Mouse (Mus musculus) midbrain, embryonic 12.5 days (tissue): ENCODE results near the gene Gm42715. TPM values are rescaled to one million over a fixed set of nuclear protein-coding genes. Genes with fewer than 3 reads are reported as not detected.
A peak's percentile ranks its signal among the peaks of the same experiment; 100 is the strongest.

ENCODE experiments used
- ATAC-seq: fragments of 200-750 bp; cut with Nextera tagmentation; 2 replicates; pipeline ENCODE4 v1.8.0; 2017; ENCODE audit warnings: low read depth, moderate TSS enrichment, moderate library complexity; ENCODE audit not compliant: low FRiP score
- H3K27ac ChIP-seq: fragments of 300-500 bp; sonication (generic); replicated peaks from 2 replicates; pipeline ENCODE4 v1.5.1; 2016; ENCODE audit warnings: mild to moderate bottlenecking
- H3K27me3 ChIP-seq: fragments of 300-500 bp; sonication (generic); 2 replicates; pipeline ENCODE4 v1.6.1; 2016; ENCODE audit warnings: mild to moderate bottlenecking
- H3K36me3 ChIP-seq: fragments of 300-500 bp; sonication (generic); 2 replicates; pipeline ENCODE4 v1.6.1; 2016
- H3K4me1 ChIP-seq: fragments of 300-500 bp; sonication (generic); 2 replicates; pipeline ENCODE4 v1.6.1; 2016
- H3K4me2 ChIP-seq: fragments of 300-500 bp; sonication (generic); replicated peaks from 2 replicates; pipeline ENCODE4 v1.6.1; 2016; ENCODE audit warnings: mild to moderate bottlenecking, moderate library complexity
- H3K4me3 ChIP-seq: fragments of 300-500 bp; sonication (generic); 2 replicates; pipeline ENCODE4 v1.5.1; 2016; ENCODE audit warnings: mild to moderate bottlenecking
- H3K9ac ChIP-seq: fragments of 300-500 bp; sonication (generic); replicated peaks from 2 replicates; pipeline ENCODE4 v1.6.1; 2016; ENCODE audit warnings: mild to moderate bottlenecking, moderate library complexity
- H3K9me3 ChIP-seq: fragments of 300-500 bp; sonication (generic); 2 replicates; pipeline ENCODE4 v1.6.1; 2016; ENCODE audit warnings: mild to moderate bottlenecking
- WGBS: fragments of 180-500 bp; shearing (Covaris S2); methylation state at CpG from one replicate; pipeline ENCODE4 v1.1.7; 2016; 5-methylcytosine and 5-hydroxymethylcytosine counted together
- polyA plus RNA-seq: library from polyadenylated mRNA; unstranded; fragments of >200 nt; fragmentation: Nextera tagmentation; extraction: Ambion mirVana; gene quantifications from 2 replicates; pipeline ENCODE4 v1.2.1, GENCODE M21; 2016

Gm42715 gene
- polyA plus RNA-seq, 1 experiment from 2014 or later: 19.4 TPM

GRCm38 (mm10) chr7:127560580-127560979 is 41.2 kb downstream of the Gm42715 start:
- WGBS: 96% methylated on average over 11 of the region's 11 CpGs
- no peak overlapping the region for H3K9ac ChIP-seq
- H3K4me3 ChIP-seq: no peak overlapping the region
- H3K36me3 ChIP-seq: peaks cover 89% of the 10 kb centered on the region
- no peak for ATAC-seq
- no peak overlapping the region for H3K27ac ChIP-seq
- no peaks in the 10 kb centered on the region for H3K9me3 ChIP-seq
- no peaks in the 10 kb centered on the region for H3K27me3 ChIP-seq
- H3K4me1 ChIP-seq: no peaks in the 10 kb centered on the region
- no peak overlapping the region for H3K4me2 ChIP-seq

- H3K36me3 ChIP-seq: peaks cover 88% of the 10 kb centered on the region
- 90% methylated on average over 5 of the region's 5 CpGs for WGBS
Observed at GRCm38 (mm10) chr7:127561340-127561858, 42.0 kb downstream of the Gm42715 start, which contains the start of gene Tmem265. Gene Tmem265, plus strand, starts transcription at chr7:127561390.

GRCm38 (mm10) chr7:127564381-127565150 is 45.2 kb downstream of the Gm42715 start:
- 75% methylated on average over 6 of the region's 6 CpGs for WGBS
- Histone ChIP-seq H3K9me3 (no peaks in the 10 kb centered on the region), H3K4me3 (no peak overlapping the region), H3K27me3 (no peaks in the 10 kb centered on the region), H3K4me1 (no peaks in the 10 kb centered on the region), H3K4me2 (no peak overlapping the region), H3K36me3 (peaks cover 69% of the 10 kb centered on the region), H3K9ac (no peak overlapping the region), H3K27ac (no peak overlapping the region)
- no peak for ATAC-seq

More at GRCm38 (mm10) chr7:127561340-127561858, 42.0 kb downstream of the Gm42715 start, which contains the start of gene Tmem265:
- H3K27ac ChIP-seq: no peak within 1 kb of the TSS
- H3K4me1 ChIP-seq: no peaks in the 10 kb centered on the region
- ATAC-seq: no peak
- no peaks in the 10 kb centered on the region for H3K27me3 ChIP-seq
- no peak within 1 kb of the TSS for H3K4me2 ChIP-seq
- H3K9ac ChIP-seq: no peak within 1 kb of the TSS
- H3K4me3 ChIP-seq: no peak within 1 kb of the TSS
- no peaks in the 10 kb centered on the region for H3K9me3 ChIP-seq

- peak within 1 kb of the TSS; percentile 69 for H3K27ac ChIP-seq
- ATAC-seq: peak; percentile 98
- H3K36me3 ChIP-seq: peaks cover 13% of the 10 kb centered on the region
- H3K27me3 ChIP-seq: no peaks in the 10 kb centered on the region
- under 1% methylated on average over 16 of the region's 17 CpGs for WGBS
- H3K9ac ChIP-seq: peak within 1 kb of the TSS; percentile 85
- H3K4me1 ChIP-seq: peaks cover 21% of the 10 kb centered on the region
- peak within 1 kb of the TSS; percentile 64 for H3K4me3 ChIP-seq
- H3K4me2 ChIP-seq: peak within 1 kb of the TSS; percentile 87
- H3K9me3 ChIP-seq: no peaks in the 10 kb centered on the region
Observed at GRCm38 (mm10) chr7:127572895-127573471, 53.6 kb downstream of the Gm42715 start, which contains the start of gene Phkg2. Gene Phkg2, plus strand, starts transcription at chr7:127573340.

- H3K27ac ChIP-seq: peak overlapping the region; percentile 69
- WGBS: 1% methylated on average over 18 of the region's 28 CpGs
- H3K27me3 ChIP-seq: no peaks in the 10 kb centered on the region
Observed at GRCm38 (mm10) chr7:127573503-127574008, 54.2 kb downstream of the Gm42715 start.

GRCm38 (mm10) chr7:127574115-127574514 is 54.7 kb downstream of the Gm42715 start:
- Histone ChIP-seq H3K4me1 (peaks cover 21% of the 10 kb centered on the region), H3K9ac (peak overlapping the region; percentile 85), H3K9me3 (no peaks in the 10 kb centered on the region), H3K27ac (no peak overlapping the region), H3K4me2 (peak overlapping the region; percentile 87), H3K36me3 (peaks cover 20% of the 10 kb centered on the region), H3K27me3 (no peaks in the 10 kb centered on the region), H3K4me3 (peak overlapping the region; percentile 64)
- ATAC-seq: no peak
- 24% methylated on average over 7 of the region's 7 CpGs for WGBS

More at GRCm38 (mm10) chr7:127573503-127574008, 54.2 kb downstream of the Gm42715 start:
- peak overlapping the region; percentile 64 for H3K4me3 ChIP-seq
- peaks cover 21% of the 10 kb centered on the region for H3K4me1 ChIP-seq
- peak overlapping the region; percentile 85 for H3K9ac ChIP-seq
- peaks cover 16% of the 10 kb centered on the region for H3K36me3 ChIP-seq
- H3K9me3 ChIP-seq: no peaks in the 10 kb centered on the region
- peak overlapping the region; percentile 87 for H3K4me2 ChIP-seq
- peak; percentile 5; the same call in 1 of the 2 replicates for ATAC-seq

GRCm38 (mm10) chr7:127583260-127583659 is 63.9 kb downstream of the Gm42715 start:
- WGBS: 97% methylated on average over 6 of the region's 6 CpGs
- H3K36me3 ChIP-seq: peaks cover 67% of the 10 kb centered on the region

GRCm38 (mm10) chr7:127585031-127585430 is 65.6 kb downstream of the Gm42715 start:
- H3K9me3 ChIP-seq: no peaks in the 10 kb centered on the region
- H3K4me1 ChIP-seq: peaks cover 16% of the 10 kb centered on the region
- peaks cover 54% of the 10 kb centered on the region for H3K36me3 ChIP-seq
- H3K4me3 ChIP-seq: no peak overlapping the region
- H3K9ac ChIP-seq: no peak overlapping the region
- H3K27me3 ChIP-seq: no peaks in the 10 kb centered on the region
- no peak for ATAC-seq
- no peak overlapping the region for H3K4me2 ChIP-seq
- H3K27ac ChIP-seq: no peak overlapping the region
- 93% methylated on average over 7 of the region's 7 CpGs for WGBS

More at GRCm38 (mm10) chr7:127583260-127583659, 63.9 kb downstream of the Gm42715 start:
- H3K4me3 ChIP-seq: no peak overlapping the region
- no peak overlapping the region for H3K9ac ChIP-seq
- no peak for ATAC-seq
- no peak overlapping the region for H3K27ac ChIP-seq
- no peaks in the 10 kb centered on the region for H3K27me3 ChIP-seq
- H3K4me1 ChIP-seq: peaks cover 9% of the 10 kb centered on the region
- no peak overlapping the region for H3K4me2 ChIP-seq
- H3K9me3 ChIP-seq: no peaks in the 10 kb centered on the region

GRCm38 (mm10) chr7:127586149-127586548 is 66.8 kb downstream of the Gm42715 start:
- Histone ChIP-seq H3K27me3 (no peaks in the 10 kb centered on the region), H3K4me3 (no peak overlapping the region), H3K9me3 (no peaks in the 10 kb centered on the region), H3K4me2 (no peak overlapping the region), H3K27ac (no peak overlapping the region), H3K9ac (no peak overlapping the region), H3K36me3 (peaks cover 55% of the 10 kb centered on the region), H3K4me1 (peaks cover 16% of the 10 kb centered on the region)
- 87% methylated on average over 6 of the region's 6 CpGs for WGBS
- no peak for ATAC-seq

GRCm38 (mm10) chr7:127587196-127587595 is 67.8 kb downstream of the Gm42715 start:
- peak overlapping the region; percentile 56; the same call in 1 of the 2 replicates for H3K9ac ChIP-seq
- no peaks in the 10 kb centered on the region for H3K27me3 ChIP-seq
- no peak for ATAC-seq
- 75% methylated on average over 5 of the region's 5 CpGs for WGBS
- peak overlapping the region; percentile 89 for H3K4me3 ChIP-seq
- peaks cover 55% of the 10 kb centered on the region for H3K36me3 ChIP-seq
- H3K4me1 ChIP-seq: peaks cover 16% of the 10 kb centered on the region
- H3K27ac ChIP-seq: peak overlapping the region; percentile 83; the same call in 1 of the 2 replicates
- no peaks in the 10 kb centered on the region for H3K9me3 ChIP-seq
- peak overlapping the region; percentile 83 for H3K4me2 ChIP-seq

- under 1% methylated on average over 50 of the region's 50 CpGs for WGBS
- peaks cover 55% of the 10 kb centered on the region for H3K36me3 ChIP-seq
- H3K27ac ChIP-seq: peak within 1 kb of the TSS; percentile 83
- peak within 1 kb of the TSS; percentile 83 for H3K4me2 ChIP-seq
- no peaks in the 10 kb centered on the region for H3K9me3 ChIP-seq
- no peaks in the 10 kb centered on the region for H3K27me3 ChIP-seq
- H3K4me3 ChIP-seq: peak within 1 kb of the TSS; percentile 89
- ATAC-seq: peak; percentile 98
- H3K9ac ChIP-seq: peak within 1 kb of the TSS; percentile 83
- peaks cover 16% of the 10 kb centered on the region for H3K4me1 ChIP-seq
Observed at GRCm38 (mm10) chr7:127588011-127588871, 68.9 kb downstream of the Gm42715 start, which contains the start of the genes Ccdc189 and Rnf40. Gene Ccdc189, minus strand, starts transcription at chr7:127588595. Gene Rnf40, plus strand, starts transcription at chr7:127588767.
